Mouse (Mus musculus): Measurements from ENCODE around the gene Ncor2. TPM values are rescaled to one million over a fixed set of nuclear protein-coding genes. Genes with fewer than 3 reads are reported as not detected.

The Ncor2 gene
- total and polyA plus RNA-seq, 2 experiments = 7.1 to 15.0 TPM

- TF ChIP-seq POLR2A (IDR thresholded peaks at IDR 0.05; ENCODE audit: extremely low read depth, insufficient read depth, low read length) = no peak
- TF ChIP-seq CTCF (IDR thresholded peaks at IDR 0.05; ENCODE audit: low read depth, low read length) = no peak
- Histone ChIP-seq H3K36me3 (ENCODE audit: control insufficient read depth, insufficient read depth, low read length) (no peaks in the 10 kb centered on the region), H3K27me3 (ENCODE audit: control insufficient read depth, insufficient read depth, low read length) (no peaks in the 10 kb centered on the region), H3K4me1 (ENCODE audit: control insufficient read depth, insufficient read depth, low read length) (peaks cover 21% of the 10 kb centered on the region), H3K9ac (ENCODE audit: low read depth, low read length) (no peak overlapping the region), H3K4me3 (ENCODE audit: insufficient read depth, low read depth, low read length) (no peak overlapping the region), H3K27ac (replicated peaks; ENCODE audit: insufficient read depth, low read depth, low read length) (no peak overlapping the region), H3K79me2 (ENCODE audit: control insufficient read depth, insufficient read depth, low read length) (peaks cover 56% of the 10 kb centered on the region)
- 40% methylated on average over 5 of the region's 5 CpGs for WGBS
- peak; percentile 74 for DNase-seq (ENCODE audit: extremely low read depth, low read depth, low spot score)
Measured at GRCm38 (mm10) chr5:125147124-125147523, 31.9 kb downstream of the Ncor2 start.

- no peak overlapping the region for H3K4me3 ChIP-seq (ENCODE audit: insufficient read depth, low read depth, low read length)
- H3K36me3 ChIP-seq (ENCODE audit: control insufficient read depth, insufficient read depth, low read length) = no peaks in the 10 kb centered on the region
- no peak overlapping the region for H3K9ac ChIP-seq (ENCODE audit: low read depth, low read length)
- peaks cover 26% of the 10 kb centered on the region for H3K4me1 ChIP-seq (ENCODE audit: control insufficient read depth, insufficient read depth, low read length)
- no peak for DNase-seq (ENCODE audit: extremely low read depth, low read depth, low spot score)
- peaks cover 56% of the 10 kb centered on the region for H3K79me2 ChIP-seq (ENCODE audit: control insufficient read depth, insufficient read depth, low read length)
- H3K27me3 ChIP-seq (ENCODE audit: control insufficient read depth, insufficient read depth, low read length) = no peaks in the 10 kb centered on the region
- no peak overlapping the region for H3K27ac ChIP-seq (replicated peaks; ENCODE audit: insufficient read depth, low read depth, low read length)
- 83% methylated on average over 12 of the region's 12 CpGs for WGBS
- TF ChIP-seq POLR2A (IDR thresholded peaks at IDR 0.05; ENCODE audit: extremely low read depth, insufficient read depth, low read length) (no peak), CTCF (IDR thresholded peaks at IDR 0.05; ENCODE audit: low read depth, low read length) (no peak)
Measured at GRCm38 (mm10) chr5:125143114-125143872, 35.7 kb downstream of the Ncor2 start.

GRCm38 (mm10) chr5:125141916-125142315 is 37.1 kb downstream of the Ncor2 start:
- Histone ChIP-seq H3K79me2 (ENCODE audit: control insufficient read depth, insufficient read depth, low read length) (peaks cover 59% of the 10 kb centered on the region), H3K36me3 (ENCODE audit: control insufficient read depth, insufficient read depth, low read length) (no peaks in the 10 kb centered on the region), H3K4me1 (ENCODE audit: control insufficient read depth, insufficient read depth, low read length) (peaks cover 31% of the 10 kb centered on the region), H3K27me3 (ENCODE audit: control insufficient read depth, insufficient read depth, low read length) (no peaks in the 10 kb centered on the region), H3K27ac (replicated peaks; ENCODE audit: insufficient read depth, low read depth, low read length) (0 out of 2 replicates have a peak overlapping the region, but pooled peaks have one; percentile 4), H3K4me3 (ENCODE audit: insufficient read depth, low read depth, low read length) (no peak overlapping the region), H3K9ac (ENCODE audit: low read depth, low read length) (no peak overlapping the region)
- TF ChIP-seq POLR2A (IDR thresholded peaks at IDR 0.05; ENCODE audit: extremely low read depth, insufficient read depth, low read length) (no peak), CTCF (IDR thresholded peaks at IDR 0.05; ENCODE audit: low read depth, low read length) (no peak)
- WGBS = 66% methylated on average over 5 of the region's 5 CpGs
- no peak for DNase-seq (ENCODE audit: extremely low read depth, low read depth, low spot score)

- Histone ChIP-seq H3K27me3 (ENCODE audit: control insufficient read depth, insufficient read depth, low read length) (no peaks in the 10 kb centered on the region), H3K79me2 (ENCODE audit: control insufficient read depth, insufficient read depth, low read length) (peaks cover 61% of the 10 kb centered on the region), H3K27ac (replicated peaks; ENCODE audit: insufficient read depth, low read depth, low read length) (peak overlapping the region; percentile 45), H3K9ac (ENCODE audit: low read depth, low read length) (no peak overlapping the region), H3K36me3 (ENCODE audit: control insufficient read depth, insufficient read depth, low read length) (no peaks in the 10 kb centered on the region), H3K4me3 (ENCODE audit: insufficient read depth, low read depth, low read length) (no peak overlapping the region), H3K4me1 (ENCODE audit: control insufficient read depth, insufficient read depth, low read length) (peaks cover 35% of the 10 kb centered on the region)
- no peak for DNase-seq (ENCODE audit: extremely low read depth, low read depth, low spot score)
- 22% methylated on average over 7 of the region's 7 CpGs for WGBS
- no peak for TF ChIP-seq POLR2A (IDR thresholded peaks at IDR 0.05; ENCODE audit: extremely low read depth, insufficient read depth, low read length)
Measured at GRCm38 (mm10) chr5:125141525-125141880, 37.5 kb downstream of the Ncor2 start.

GRCm38 (mm10) chr5:125140832-125141524 is 38.0 kb downstream of the Ncor2 start:
- Histone ChIP-seq H3K9ac (ENCODE audit: low read depth, low read length) (peak overlapping the region; percentile 77), H3K27me3 (ENCODE audit: control insufficient read depth, insufficient read depth, low read length) (no peaks in the 10 kb centered on the region), H3K4me3 (ENCODE audit: insufficient read depth, low read depth, low read length) (peak overlapping the region; percentile 55), H3K27ac (replicated peaks; ENCODE audit: insufficient read depth, low read depth, low read length) (peak overlapping the region; percentile 98), H3K79me2 (ENCODE audit: control insufficient read depth, insufficient read depth, low read length) (peaks cover 60% of the 10 kb centered on the region), H3K4me1 (ENCODE audit: control insufficient read depth, insufficient read depth, low read length) (peaks cover 35% of the 10 kb centered on the region), H3K36me3 (ENCODE audit: control insufficient read depth, insufficient read depth, low read length) (no peaks in the 10 kb centered on the region)
- DNase-seq (ENCODE audit: extremely low read depth, low read depth, low spot score) = peak; percentile 95
- WGBS = 2% methylated on average over 27 of the region's 27 CpGs
- TF ChIP-seq CTCF (IDR thresholded peaks at IDR 0.05; ENCODE audit: low read depth, low read length) (no peak), POLR2A (IDR thresholded peaks at IDR 0.05; ENCODE audit: extremely low read depth, insufficient read depth, low read length) (0 out of 2 replicates have a peak, but pooled peaks have one; percentile 28)
